Mouse (Mus musculus) midbrain, embryonic 16.5 days (tissue): ENCODE results near the gene Phgr1. TPM values are rescaled to one million over a fixed set of nuclear protein-coding genes. Genes with fewer than 3 reads are reported as not detected.

Experiments used
- ATAC-seq: fragments of 200-750 bp; cut with Nextera tagmentation; 2 replicates; pipeline ENCODE4 v1.8.0; 2017; ENCODE audit warnings: moderate TSS enrichment
- H3K27ac ChIP-seq: fragments of 300-500 bp; sonication (generic); 2 replicates; pipeline ENCODE4 v1.5.1; 2014; ENCODE audit warnings: mild to moderate bottlenecking, low read length, mixed read lengths
- H3K27me3 ChIP-seq: fragments of 300-500 bp; sonication (generic); 2 replicates; pipeline ENCODE4 v1.6.1; 2014; ENCODE audit warnings: low read depth, low read length, mixed read lengths; ENCODE audit not compliant: control insufficient read depth, insufficient read depth
- H3K36me3 ChIP-seq: fragments of 300-500 bp; sonication (generic); 2 replicates; pipeline ENCODE4 v1.6.1; 2014; ENCODE audit warnings: mild to moderate bottlenecking, low read length, moderate library complexity, mixed read lengths; ENCODE audit not compliant: control insufficient read depth, insufficient read depth
- H3K4me1 ChIP-seq: fragments of 300-500 bp; sonication (generic); 2 replicates; pipeline ENCODE4 v1.6.1; 2014; ENCODE audit warnings: mild to moderate bottlenecking, low read length, mixed read lengths; ENCODE audit not compliant: control insufficient read depth, insufficient read depth
- H3K4me2 ChIP-seq: fragments of 300-500 bp; sonication (generic); 2 replicates; pipeline ENCODE4 v1.6.1; 2014; ENCODE audit warnings: mild to moderate bottlenecking, low read length, mixed read lengths
- H3K4me3 ChIP-seq: fragments of 300-500 bp; sonication (generic); 2 replicates; pipeline ENCODE4 v1.5.1; 2014; ENCODE audit warnings: low read depth, mild to moderate bottlenecking, low read length, moderate library complexity, mixed read lengths
- H3K9ac ChIP-seq: fragments of 300-500 bp; sonication (generic); 2 replicates; pipeline ENCODE4 v1.6.1; 2014; ENCODE audit warnings: low read depth, low read length, mixed read lengths
- H3K9me3 ChIP-seq: fragments of 300-500 bp; sonication (generic); replicated peaks from 2 replicates; pipeline ENCODE4 v1.6.1; 2014; ENCODE audit warnings: mild to moderate bottlenecking, low read length, mixed read lengths; ENCODE audit not compliant: control insufficient read depth, poor library complexity, severe bottlenecking
- WGBS: fragments of 180-500 bp; shearing (Covaris S2); extraction: QIAGEN DNeasy Blood & Tissue Kit; methylation state at CpG from one replicate; pipeline ENCODE4 v1.1.7; 2014; 5-methylcytosine and 5-hydroxymethylcytosine counted together
- polyA plus RNA-seq: library from polyadenylated mRNA; unstranded; fragments of >200 nt; fragmentation: Nextera tagmentation; extraction: Ambion mirVana; gene quantifications from 2 replicates; pipeline ENCODE4 v1.2.1, GENCODE M21; 2015

The Phgr1 gene
- polyA plus RNA-seq, 1 experiment from 2014 or later, result not detected

DNA sequence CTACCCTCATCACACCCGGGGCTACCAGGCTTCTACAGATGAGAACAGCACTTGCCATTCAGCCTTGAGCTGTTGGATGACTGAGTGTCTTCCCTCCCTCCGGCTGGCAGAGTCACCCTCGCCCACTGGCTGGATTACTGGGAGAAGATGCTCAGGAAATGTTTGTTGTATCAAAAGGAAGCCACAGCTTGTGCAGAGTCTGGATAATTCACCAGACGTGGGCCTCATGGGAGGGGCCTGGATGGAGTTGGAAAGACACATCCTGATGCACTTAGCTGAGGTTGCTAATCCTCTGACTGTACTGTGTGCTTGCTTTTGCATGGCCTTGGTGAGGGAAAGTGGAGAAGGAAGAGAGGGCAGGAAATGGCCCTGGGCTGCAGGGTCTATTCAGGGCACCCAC lies 16.5 kb upstream of the Phgr1 start:
- WGBS, result 86% methylated on average over 4 of the region's 4 CpGs
- no peaks in the 10 kb centered on the region for H3K27me3 ChIP-seq
- peaks cover 2% of the 10 kb centered on the region; the same call in 1 of the 2 replicates for H3K4me1 ChIP-seq
- ATAC-seq, result no peak
- no peak overlapping the region for H3K4me2 ChIP-seq
- H3K9ac ChIP-seq, result no peak overlapping the region
- H3K36me3 ChIP-seq, result no peaks in the 10 kb centered on the region
- H3K9me3 ChIP-seq, result no peaks in the 10 kb centered on the region
- H3K4me3 ChIP-seq, result no peak overlapping the region
- no peak overlapping the region for H3K27ac ChIP-seq

DNA sequence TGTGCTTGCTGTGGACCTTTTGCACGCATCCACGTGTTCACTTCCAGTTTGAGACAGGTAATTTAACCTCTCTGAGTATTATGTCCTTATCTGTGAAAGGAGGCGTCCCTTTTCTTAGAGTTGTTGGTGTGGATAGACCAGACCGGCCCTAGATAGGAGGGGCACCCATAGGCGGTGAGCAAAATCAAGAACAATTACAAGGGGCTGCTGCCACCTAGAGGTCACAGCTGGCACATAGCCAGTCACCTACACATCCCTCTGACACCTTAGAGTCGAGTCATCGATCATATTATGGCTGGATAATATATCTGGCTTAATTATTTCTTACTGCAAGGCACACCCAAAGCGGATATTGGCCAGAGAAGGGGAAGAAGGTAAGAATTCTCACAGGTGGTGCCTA lies 12.7 kb upstream of the Phgr1 start:
- no peaks in the 10 kb centered on the region for H3K36me3 ChIP-seq
- peak overlapping the region; percentile 13; the same call in 1 of the 2 replicates for H3K4me2 ChIP-seq
- peak; percentile 61 for ATAC-seq
- WGBS, result 8% methylated on average over 8 of the region's 8 CpGs
- H3K9me3 ChIP-seq, result no peaks in the 10 kb centered on the region
- no peak overlapping the region for H3K9ac ChIP-seq
- H3K4me3 ChIP-seq, result no peak overlapping the region
- no peak overlapping the region for H3K27ac ChIP-seq
- H3K27me3 ChIP-seq, result no peaks in the 10 kb centered on the region
- peaks cover 23% of the 10 kb centered on the region for H3K4me1 ChIP-seq

- Histone ChIP-seq H3K27me3 (no peaks in the 10 kb centered on the region), H3K4me1 (peaks cover 23% of the 10 kb centered on the region), H3K9me3 (no peaks in the 10 kb centered on the region), H3K4me3 (no peak overlapping the region), H3K4me2 (no peak overlapping the region), H3K27ac (no peak overlapping the region), H3K9ac (no peak overlapping the region), H3K36me3 (no peaks in the 10 kb centered on the region)
- WGBS, result 80% methylated on average over 11 of the region's 11 CpGs
- no peak for ATAC-seq
Measured at GRCm38 (mm10) chr2:118760311-118761025, 12.1 kb upstream of the Phgr1 start.

- Histone ChIP-seq H3K9me3 (no peaks in the 10 kb centered on the region), H3K4me3 (no peak overlapping the region), H3K4me1 (peaks cover 23% of the 10 kb centered on the region), H3K36me3 (no peaks in the 10 kb centered on the region), H3K4me2 (peak overlapping the region; percentile 45; the same call in 1 of the 2 replicates), H3K9ac (peak overlapping the region; percentile 63), H3K27me3 (no peaks in the 10 kb centered on the region), H3K27ac (peak overlapping the region; percentile 89)
- 83% methylated on average over 12 of the region's 12 CpGs for WGBS
- ATAC-seq, result no peak
Measured at GRCm38 (mm10) chr2:118761358-118761757, 11.2 kb upstream of the Phgr1 start.

DNA sequence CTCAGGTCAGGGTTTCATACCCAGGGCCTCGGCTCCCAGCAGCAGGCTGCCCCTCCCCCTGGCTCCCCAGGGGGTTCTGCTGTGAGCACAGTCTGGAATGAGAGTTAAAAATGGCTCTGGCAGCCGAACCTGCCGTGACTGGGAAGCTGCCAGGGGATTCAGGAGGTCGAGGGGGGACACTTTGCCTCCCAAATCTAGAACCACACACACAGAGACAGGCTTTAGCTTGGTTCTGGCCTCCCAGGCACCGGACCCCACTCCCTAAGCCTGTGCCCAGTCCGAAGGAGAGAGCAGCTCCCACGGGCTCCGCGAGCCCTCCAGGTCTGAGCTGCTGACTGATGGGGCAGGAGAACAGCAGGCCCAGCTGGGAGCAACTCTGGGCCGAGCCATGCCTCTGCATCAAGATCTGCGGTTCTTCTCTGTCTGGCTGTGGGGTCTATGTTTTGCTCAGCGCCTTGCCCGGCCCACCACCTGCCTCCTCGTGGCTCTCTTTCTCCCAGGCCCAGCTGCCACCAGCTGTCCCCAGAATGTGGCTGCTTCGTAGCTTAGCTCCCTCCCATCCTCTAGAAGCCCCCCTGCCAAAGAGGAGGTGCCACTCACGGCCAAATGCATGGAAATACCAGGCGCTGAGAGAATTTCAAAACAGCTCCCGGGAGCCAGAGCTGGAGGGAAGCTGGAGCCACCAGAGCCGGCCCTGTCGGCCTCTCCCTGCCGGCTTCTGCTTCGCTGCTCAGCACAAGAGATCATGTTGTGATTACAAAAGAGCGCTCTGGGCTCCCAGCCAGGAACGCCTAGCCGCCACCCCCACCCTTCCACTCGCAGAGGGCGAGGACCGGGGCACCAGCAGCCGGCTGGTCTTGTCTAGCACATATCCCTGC lies 10.4 kb upstream of the Phgr1 start, which contains the start of gene Ccdc9b:
Gene Ccdc9b, minus strand, starts transcription at position 756 of the 878 bp plus-strand sequence.
- Histone ChIP-seq H3K27ac (peak within 1 kb of the TSS; percentile 89), H3K4me2 (peak within 1 kb of the TSS; percentile 45), H3K9ac (peak within 1 kb of the TSS; percentile 63), H3K36me3 (no peaks in the 10 kb centered on the region), H3K9me3 (no peaks in the 10 kb centered on the region), H3K4me3 (peak within 1 kb of the TSS; percentile 16), H3K4me1 (peaks cover 23% of the 10 kb centered on the region), H3K27me3 (no peaks in the 10 kb centered on the region)
- peak; percentile 67 for ATAC-seq
- WGBS, result 5% methylated on average over 29 of the region's 29 CpGs

GRCm38 (mm10) chr2:118762784-118763148 lies 9.8 kb upstream of the Phgr1 start:
- Histone ChIP-seq H3K4me2 (peak overlapping the region; percentile 45), H3K27me3 (no peaks in the 10 kb centered on the region), H3K9me3 (no peaks in the 10 kb centered on the region), H3K4me3 (no peak overlapping the region), H3K36me3 (no peaks in the 10 kb centered on the region), H3K27ac (peak overlapping the region; percentile 89), H3K4me1 (peaks cover 23% of the 10 kb centered on the region), H3K9ac (peak overlapping the region; percentile 63)
- no peak for ATAC-seq
- 12% methylated on average over 10 of the region's 10 CpGs for whole genome bisulfite sequencing

DNA sequence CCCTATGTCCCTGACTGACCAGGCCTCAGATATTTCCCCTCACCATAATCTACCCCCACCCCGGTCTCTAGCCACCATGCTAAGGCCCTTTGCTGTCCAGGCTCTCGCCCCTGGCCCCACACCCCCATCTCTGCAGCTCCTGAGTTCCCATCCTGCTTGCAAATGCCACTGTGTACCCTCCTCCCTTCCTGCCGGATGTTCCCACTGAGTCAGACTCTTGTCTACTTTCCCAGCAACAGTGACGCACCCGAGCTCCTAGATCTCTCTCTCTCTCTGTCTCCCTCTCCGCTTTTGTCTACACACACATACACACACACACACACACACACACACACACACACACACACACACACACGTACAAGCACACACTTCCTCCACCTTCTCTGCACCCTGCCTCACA lies 9.1 kb upstream of the Phgr1 start:
- no peak overlapping the region for H3K4me3 ChIP-seq
- no peaks in the 10 kb centered on the region for H3K36me3 ChIP-seq
- H3K4me2 ChIP-seq, result no peak overlapping the region
- ATAC-seq, result no peak
- H3K27me3 ChIP-seq, result no peaks in the 10 kb centered on the region
- H3K4me1 ChIP-seq, result peaks cover 23% of the 10 kb centered on the region
- 65% methylated on average over 7 of the region's 7 CpGs for WGBS
- no peak overlapping the region; the same call in 1 of the 2 replicates for H3K27ac ChIP-seq
- no peaks in the 10 kb centered on the region for H3K9me3 ChIP-seq
- H3K9ac ChIP-seq, result no peak overlapping the region

GRCm38 (mm10) chr2:118764094-118764831 lies 8.3 kb upstream of the Phgr1 start:
- Histone ChIP-seq H3K9ac (no peak overlapping the region), H3K9me3 (no peaks in the 10 kb centered on the region), H3K4me2 (no peak overlapping the region), H3K36me3 (no peaks in the 10 kb centered on the region), H3K27ac (no peak overlapping the region), H3K4me1 (peaks cover 23% of the 10 kb centered on the region), H3K27me3 (no peaks in the 10 kb centered on the region), H3K4me3 (no peak overlapping the region)
- 24% methylated on average over 11 of the region's 11 CpGs for WGBS
- ATAC-seq, result no peak
